ENCODE assay signal across 8 mouse cellular contexts in the genomic region with DNA sequence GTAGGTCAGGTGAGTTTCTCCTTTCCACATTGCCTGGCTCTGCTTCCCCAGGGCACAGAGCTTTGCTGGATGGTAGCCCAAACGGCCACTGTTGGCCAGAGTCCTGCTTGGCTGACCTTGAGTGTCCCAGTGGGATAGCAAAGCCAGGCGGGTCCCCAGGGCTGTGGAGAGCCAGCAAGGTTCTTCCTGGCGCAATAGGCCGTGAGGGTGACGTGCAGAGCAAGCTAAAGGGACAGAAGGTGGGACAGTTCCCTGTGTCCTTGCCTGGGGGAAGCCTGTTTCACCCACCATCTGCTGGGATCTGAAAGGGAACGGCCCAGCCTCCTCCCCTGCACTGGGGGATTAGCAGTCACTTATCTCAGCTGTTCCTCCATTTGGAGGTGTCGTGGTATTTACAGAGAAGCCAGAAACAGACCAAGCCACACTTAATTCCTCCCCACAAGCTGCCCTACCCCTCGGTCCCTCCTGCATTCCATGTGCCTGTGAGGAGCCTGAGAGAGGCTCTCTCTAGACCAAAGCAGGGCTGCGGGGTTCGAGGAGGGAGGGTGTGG. TPM values are rescaled to one million over a fixed set of nuclear protein-coding genes. Genes with fewer than 3 reads are reported as not detected.
DNase-seq lines count a peak whose midpoint lies in the region; ATAC-seq and TF ChIP-seq lines count a peak whose summit lies in the region.
"Had no signal": no experiment of that assay in that cellular context is flagged by ENCODE, and none has a peak within 500 bp of the region (broad histone marks: within the 10 kb centered on the region; RNA-seq: fewer than 3 reads in every experiment).

No protein-coding gene starts in this region.

- no peak for TF ChIP-seq CTCF in ES-Bruce4 (IDR thresholded peaks at IDR 0.05; ENCODE audit: low read depth, low read length)

- no peak for TF ChIP-seq POLR2A in ES-Bruce4 (IDR thresholded peaks at IDR 0.05; ENCODE audit: insufficient read depth, low read length)

- intact Hi-C loops in heart, postnatal 36 days (cut with DNase I): loop anchor here (5.0 kb wide), 1 partner anchor 75 kb away; no protein-coding TSS in a partner anchor

- WGBS in forebrain, embryonic 14.5 days: 30% methylated on average over 10 of the region's 10 CpGs
- 19% methylated on average over 10 of the region's 10 CpGs for WGBS in midbrain, embryonic 14.5 days

- TF ChIP-seq EP300 in ES-Bruce4 (IDR thresholded peaks at IDR 0.05; ENCODE audit: insufficient read depth, low read depth, low read length): peak; percentile 83

- no peaks in the 10 kb centered on the region for H3K4me1 ChIP-seq in ES-Bruce4 (ENCODE audit: control insufficient read depth, insufficient read depth, low read length)
- H3K4me1 ChIP-seq in forebrain, embryonic 14.5 days (ENCODE audit: control insufficient read depth, insufficient read depth, low read length): peaks cover 7% of the 10 kb centered on the region
- peaks cover 10% of the 10 kb centered on the region; the same call in 1 of the 2 replicates for H3K4me1 ChIP-seq in midbrain, embryonic 14.5 days (ENCODE audit: control insufficient read depth, insufficient read depth, low read length)

- H3K4me3 ChIP-seq in ES-Bruce4 (ENCODE audit: low read depth, low read length): no peak overlapping the region
- H3K4me3 ChIP-seq in forebrain, embryonic 14.5 days (ENCODE audit: low read depth, low read length): no peak overlapping the region
- no peak overlapping the region for H3K4me3 ChIP-seq in midbrain, embryonic 14.5 days (replicated peaks; ENCODE audit: low read depth, low read length)

- peak; percentile 79 for ATAC-seq in forebrain, embryonic 14.5 days
- peak; percentile 54; the same call in 1 of the 2 replicates for ATAC-seq in midbrain, embryonic 14.5 days (ENCODE audit: low FRiP score, low TSS enrichment)
- no peak for ATAC-seq in frontal cortex, adult (ENCODE audit: low TSS enrichment)

- H3K4me2 ChIP-seq in forebrain, embryonic 14.5 days (ENCODE audit: low read length): no peak overlapping the region
- peak overlapping the region; percentile 2; the same call in 1 of the 2 replicates for H3K4me2 ChIP-seq in midbrain, embryonic 14.5 days (ENCODE audit: low read length)

- H3K9ac ChIP-seq in ES-Bruce4 (ENCODE audit: low read depth, poor library complexity, severe bottlenecking): no peak overlapping the region
- H3K9ac ChIP-seq in forebrain, embryonic 14.5 days (ENCODE audit: low read length): no peak overlapping the region
- no peak overlapping the region for H3K9ac ChIP-seq in midbrain, embryonic 14.5 days (replicated peaks; ENCODE audit: low read length)

- H3K27ac ChIP-seq in ES-Bruce4 (ENCODE audit: insufficient read depth, low read length): no peak overlapping the region
- no peak overlapping the region for H3K27ac ChIP-seq in forebrain, embryonic 14.5 days (ENCODE audit: low read depth, low read length)
- H3K27ac ChIP-seq in midbrain, embryonic 14.5 days (replicated peaks; ENCODE audit: low read depth, low read length): no peak overlapping the region
- H3K27ac ChIP-seq: macrophage had no signal

- H3K9me3 ChIP-seq in ES-Bruce4 (replicated peaks; ENCODE audit: control insufficient read depth, insufficient read depth, low read length, poor library complexity, severe bottlenecking): no peaks in the 10 kb centered on the region
- no peaks in the 10 kb centered on the region for H3K9me3 ChIP-seq in forebrain, embryonic 14.5 days (replicated peaks; ENCODE audit: control insufficient read depth, low read length)
- no peaks in the 10 kb centered on the region for H3K9me3 ChIP-seq in midbrain, embryonic 14.5 days (ENCODE audit: control insufficient read depth, low read length)

- DNase-seq in adrenal gland, adult (ENCODE audit: inconsistent age in 2 of 2, low spot score in 1 of 2): peak; percentile 73 to 93
- DNase-seq in forebrain, embryonic 14.5 days (ENCODE audit: low spot score): peak; percentile 34
- peak; percentile 76 to 84 for DNase-seq in heart, postnatal 36 days
- DNase-seq in midbrain, embryonic 14.5 days: peak; percentile 35
- no peak for DNase-seq in frontal cortex, adult 2 months (ENCODE audit: extremely low spot score in 1 of 2, low spot score in 1 of 2)

- H3K27me3 ChIP-seq in ES-Bruce4 (ENCODE audit: control insufficient read depth, insufficient read depth, low read length, poor library complexity, severe bottlenecking): no peaks in the 10 kb centered on the region
- H3K27me3 ChIP-seq in forebrain, embryonic 14.5 days (replicated peaks; ENCODE audit: control insufficient read depth, insufficient read depth, low read length): no peaks in the 10 kb centered on the region
- H3K27me3 ChIP-seq in midbrain, embryonic 14.5 days (ENCODE audit: control insufficient read depth, insufficient read depth, low read length): no peaks in the 10 kb centered on the region

- H3K36me3 ChIP-seq in ES-Bruce4 (ENCODE audit: control insufficient read depth, insufficient read depth, low read length, poor library complexity, severe bottlenecking): no peaks in the 10 kb centered on the region
- no peaks in the 10 kb centered on the region for H3K36me3 ChIP-seq in forebrain, embryonic 14.5 days (ENCODE audit: control insufficient read depth, insufficient read depth, low read length)
- H3K36me3 ChIP-seq in midbrain, embryonic 14.5 days (ENCODE audit: control insufficient read depth, insufficient read depth, low read length): no peaks in the 10 kb centered on the region

RNA-seq across cellular contexts. Expression of a gene that starts 4.0 kb away (rescaled TPM):
- 1.4 and 2.1 TPM in 2 replicates for polyA plus RNA-seq in ES-Bruce4 (2011; ENCODE audit: insufficient read depth, insufficient read length, low read depth, missing spikeins)
- 0.43 and 0.57 TPM in 2 replicates for polyA plus RNA-seq in forebrain, embryonic 14.5 days (2014; fragmentation: Nextera tagmentation; extraction: Ambion mirVana)
- total RNA-seq in heart, postnatal 36 days (2021): over 10,000 TPM; 11,974 to 14,041 TPM
- 0.24 and 0.89 TPM in 2 replicates for polyA plus RNA-seq in midbrain, embryonic 14.5 days (2014; fragmentation: Nextera tagmentation; extraction: Ambion mirVana)
- polyA plus RNA-seq in frontal cortex, adult 2 months (2012; rRNA removed): 0.08 TPM in 1 of 2 replicates, not detected in the other
- polyA plus RNA-seq: macrophage had no signal

RNA-seq across cellular contexts. Expression of a gene that starts 44.0 kb away (rescaled TPM):
- polyA plus RNA-seq in ES-Bruce4 (2011; ENCODE audit: insufficient read depth, insufficient read length, low read depth, missing spikeins): not detected in 2 replicates
- 2.9 and 3.0 TPM in 2 replicates for polyA plus RNA-seq in forebrain, embryonic 14.5 days (2014; fragmentation: Nextera tagmentation; extraction: Ambion mirVana)
- not detected for total RNA-seq in heart, postnatal 36 days (2021)
- 6.3 and 17.6 TPM in 2 replicates for polyA plus RNA-seq in midbrain, embryonic 14.5 days (2014; fragmentation: Nextera tagmentation; extraction: Ambion mirVana)
- polyA plus RNA-seq in frontal cortex, adult 2 months (2012; rRNA removed): 11.6 and 13.7 TPM in 2 replicates
- polyA plus RNA-seq: macrophage had no signal

Comparison
In these comparisons a context has a peak if more than half of its experiments do, and no peak if none do; other contexts are left out.
1. DNase-seq: peak in adrenal gland, adult (2 of 2), forebrain, embryonic 14.5 days (single experiment), heart, postnatal 36 days (2 of 2) and midbrain, embryonic 14.5 days (single experiment); none in frontal cortex, adult 2 months (0 of 2).